Mouse (Mus musculus) myocyte (in vitro differentiated cells): ENCODE data around the gene Efcab12. TPM values are rescaled to one million over a fixed set of nuclear protein-coding genes. Genes with fewer than 3 reads are reported as not detected.
A peak's percentile ranks its signal among the peaks of the same experiment; 100 is the strongest.

ENCODE experiments used
- H3K27me3 ChIP-seq: one replicate; pipeline ENCODE4 v1.6.1; 2011; ENCODE audit not compliant: control insufficient read depth, insufficient read depth, insufficient read length
- H3K36me3 ChIP-seq: one replicate; pipeline ENCODE4 v1.6.1; 2011; ENCODE audit not compliant: control insufficient read depth, insufficient read depth
- H3K4me2 ChIP-seq: one replicate; pipeline ENCODE4 v1.6.1; 2011; ENCODE audit warnings: low read depth, control low read depth
- H3K4me3 ChIP-seq: one replicate; pipeline ENCODE4 v1.5.1; 2011; ENCODE audit warnings: mild to moderate bottlenecking, control low read depth, moderate library complexity
- H3K79me2 ChIP-seq: one replicate; pipeline ENCODE4 v1.6.1; 2011; ENCODE audit not compliant: control insufficient read depth, insufficient read depth
- H3ac ChIP-seq: one replicate; pipeline ENCODE4 v1.6.1; 2011; ENCODE audit not compliant: control insufficient read depth, insufficient read length
- CEBPB ChIP-seq: IDR thresholded peaks from 2 replicates; pipeline ENCODE4 v1.6.1; 2011; ENCODE audit warnings: mild to moderate bottlenecking, moderate library complexity; ENCODE audit not compliant: poor library complexity, insufficient read depth, severe bottlenecking
- E2F4 ChIP-seq: IDR thresholded peaks from one replicate; pipeline ENCODE4 v1.6.1; 2011; ENCODE audit warnings: mild to moderate bottlenecking, control low read depth, moderate library complexity; ENCODE audit not compliant: insufficient read depth
- MAX ChIP-seq: IDR thresholded peaks from one replicate; pipeline ENCODE4 v1.6.1; 2011; ENCODE audit warnings: low read depth, mild to moderate bottlenecking, control low read depth
- MYOD1 ChIP-seq, 3 experiments: IDR thresholded peaks; one replicate each; pipeline ENCODE4 v1.6.1; 2011; ENCODE audit warnings: control low read depth in 2 of 3, low read depth in 2 of 3, mild to moderate bottlenecking in 2 of 3, moderate library complexity in 1 of 3; ENCODE audit not compliant: insufficient read length in 2 of 3, control insufficient read depth in 1 of 3
- MYOG ChIP-seq, 3 experiments: IDR thresholded peaks; one replicate each; pipeline ENCODE4 v1.6.1; 2011; ENCODE audit warnings: control low read depth in 2 of 3, low read depth in 2 of 3, mild to moderate bottlenecking in 2 of 3; ENCODE audit not compliant: insufficient read length in 2 of 3, control insufficient read depth in 1 of 3, insufficient read depth in 1 of 3
- POLR2A ChIP-seq: IDR thresholded peaks from one replicate; pipeline ENCODE4 v1.6.1; 2011; ENCODE audit warnings: low read depth, mild to moderate bottlenecking, control low read depth, moderate library complexity; ENCODE audit not compliant: insufficient read length
- POLR2AphosphoS2 ChIP-seq: IDR thresholded peaks from one replicate; pipeline ENCODE4 v1.6.1; 2011; ENCODE audit warnings: low read depth, control low read depth; ENCODE audit not compliant: insufficient read length
- REST ChIP-seq: IDR thresholded peaks from one replicate; pipeline ENCODE4 v1.6.1; 2011; ENCODE audit warnings: mild to moderate bottlenecking, control low read depth, moderate library complexity; ENCODE audit not compliant: insufficient read depth, insufficient read length
- SRF ChIP-seq: IDR thresholded peaks from one replicate; pipeline ENCODE4 v1.6.1; 2011; ENCODE audit warnings: low read depth; ENCODE audit not compliant: control insufficient read depth, insufficient read length
- TCF12 ChIP-seq: IDR thresholded peaks from one replicate; pipeline ENCODE4 v1.6.1; 2011; ENCODE audit warnings: mild to moderate bottlenecking, control low read depth; ENCODE audit not compliant: poor library complexity, insufficient read depth, severe bottlenecking
- TCF3 ChIP-seq: IDR thresholded peaks from one replicate; pipeline ENCODE4 v1.6.1; 2011; ENCODE audit warnings: low read depth, control low read depth; ENCODE audit not compliant: insufficient read length
- USF1 ChIP-seq: IDR thresholded peaks from one replicate; pipeline ENCODE4 v1.6.1; 2011; ENCODE audit warnings: low read depth, mild to moderate bottlenecking, control low read depth, moderate library complexity
- polyA plus RNA-seq: library from polyadenylated mRNA; unstranded; fragments of >200 nt; fragmentation: generic; extraction: Trizol; gene quantifications from one replicate; pipeline ENCODE4 v1.2.1, GENCODE M21; 2012; ENCODE audit warnings: missing spikeins

Efcab12 gene
- polyA plus RNA-seq, 1 experiment = not detected

- peaks cover 5% of the 10 kb centered on the region for H3K79me2 ChIP-seq
- H3K4me2 ChIP-seq = peak overlapping the region; percentile 71
- no peak overlapping the region for H3ac ChIP-seq
- no peaks in the 10 kb centered on the region for H3K27me3 ChIP-seq
- H3K36me3 ChIP-seq = no peaks in the 10 kb centered on the region
- TF ChIP-seq POLR2A (no peak), USF1 (no peak), REST (no peak), MYOG (IDR thresholded peaks at IDR 0.05; ENCODE audit: control insufficient read depth in 1 of 3, insufficient read depth in 1 of 3, insufficient read length in 2 of 3, low read depth in 2 of 3) (no peak)
- H3K4me3 ChIP-seq = peak overlapping the region; percentile 65
Measured at GRCm38 (mm10) chr6:115853985-115854384, 15.8 kb upstream of the Efcab12 start.

GRCm38 (mm10) chr6:115853091-115853813 lies 15.0 kb upstream of the Efcab12 start, which contains the start of the genes Mbd4 and Ift122:
Gene Mbd4, minus strand, starts transcription at chr6:115853371.
Gene Ift122, plus strand, starts transcription at chr6:115853470.
- Histone ChIP-seq H3K36me3 (no peaks in the 10 kb centered on the region), H3K79me2 (peaks cover 5% of the 10 kb centered on the region), H3K4me2 (peak within 1 kb of the TSS; percentile 99), H3K4me3 (peak within 1 kb of the TSS; percentile 65), H3ac (peak within 1 kb of the TSS; percentile 35), H3K27me3 (no peaks in the 10 kb centered on the region)
- TF ChIP-seq E2F4 (peak; percentile 83), MYOD1 (IDR thresholded peaks at IDR 0.05; ENCODE audit: control insufficient read depth in 1 of 3, insufficient read length in 2 of 3, low read depth in 2 of 3) (no peak)

DNA sequence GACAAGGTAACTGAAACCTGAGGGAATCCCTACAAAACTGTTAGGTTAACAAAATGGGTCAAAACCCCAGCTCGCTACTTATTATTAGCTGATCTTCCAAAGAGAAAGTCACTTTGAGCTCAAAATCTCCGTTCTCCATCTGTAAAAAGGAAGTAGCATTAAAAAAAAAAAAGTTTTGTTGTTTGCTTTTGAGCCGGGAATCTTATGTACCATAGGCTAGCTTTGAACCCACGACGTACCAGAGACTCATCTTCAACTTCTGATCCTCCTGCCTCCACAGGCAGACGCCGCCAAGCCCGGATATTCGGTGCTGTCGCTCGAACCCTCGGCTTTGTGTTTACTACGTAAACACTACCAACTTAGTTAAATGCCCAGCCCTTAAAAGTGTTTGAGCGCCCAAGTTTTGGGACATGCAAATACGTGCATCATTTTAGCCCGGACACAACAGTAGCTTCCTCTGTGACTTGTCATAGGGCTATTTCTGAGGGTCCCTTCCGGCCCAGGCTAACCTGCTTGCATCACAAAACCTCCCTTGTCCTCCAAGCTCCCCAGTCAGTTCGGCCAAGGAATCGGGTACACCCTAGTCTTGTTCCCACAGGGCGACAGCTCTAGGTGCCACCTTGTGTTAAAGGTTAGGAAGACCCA lies 14.4 kb upstream of the Efcab12 start:
- Histone ChIP-seq H3K79me2 (peaks cover 5% of the 10 kb centered on the region), H3K27me3 (no peaks in the 10 kb centered on the region), H3K4me3 (peak overlapping the region; percentile 65), H3K36me3 (no peaks in the 10 kb centered on the region), H3ac (peak overlapping the region; percentile 35), H3K4me2 (peak overlapping the region; percentile 99)
- TF ChIP-seq E2F4 (no peak), SRF (no peak), MAX (no peak), TCF3 (no peak), MYOD1 (IDR thresholded peaks at IDR 0.05; ENCODE audit: control insufficient read depth in 1 of 3, insufficient read length in 2 of 3, low read depth in 2 of 3) (no peak), TCF12 (no peak), USF1 (no peak), CEBPB (no peak)

DNA sequence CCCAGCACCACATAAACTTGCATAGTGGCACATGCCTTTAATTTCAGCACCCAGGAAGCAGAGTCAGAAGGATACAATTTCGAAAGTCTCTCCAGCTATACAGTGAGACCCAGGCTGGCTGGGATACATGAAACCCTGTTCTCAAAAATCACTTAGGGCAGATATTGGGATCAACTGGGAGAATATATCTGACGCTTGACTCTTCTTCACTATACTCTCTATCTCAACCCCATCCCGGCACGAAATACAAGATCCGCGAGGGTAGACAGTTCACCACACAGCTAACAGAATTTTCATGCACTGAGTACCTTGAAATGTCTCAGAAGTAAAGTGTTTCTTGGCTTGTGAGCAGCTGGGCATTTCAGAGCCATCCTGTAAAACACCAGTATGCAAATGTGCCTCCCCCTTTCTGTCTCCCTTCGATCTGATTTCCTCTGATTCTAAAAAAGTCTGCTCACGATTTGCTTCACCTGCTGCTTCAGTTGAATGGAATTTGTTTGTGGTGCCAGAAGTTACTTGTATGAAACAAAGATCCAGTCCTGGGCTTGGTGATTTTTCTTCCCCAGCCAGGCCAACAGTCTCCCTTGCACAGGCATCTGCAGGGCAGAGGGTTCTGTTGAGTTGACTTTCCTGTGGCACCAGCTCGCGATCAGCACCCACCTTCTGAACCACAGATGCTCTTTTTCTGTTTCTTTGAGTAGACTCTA lies 10.5 kb upstream of the Efcab12 start:
- Histone ChIP-seq H3K27me3 (no peaks in the 10 kb centered on the region), H3K4me2 (no peak overlapping the region), H3K36me3 (peaks cover 7% of the 10 kb centered on the region), H3K79me2 (peaks cover 5% of the 10 kb centered on the region), H3ac (no peak overlapping the region), H3K4me3 (no peak overlapping the region)
- TF ChIP-seq POLR2AphosphoS2 (no peak), POLR2A (no peak), SRF (no peak), MAX (no peak), TCF3 (no peak)

DNA sequence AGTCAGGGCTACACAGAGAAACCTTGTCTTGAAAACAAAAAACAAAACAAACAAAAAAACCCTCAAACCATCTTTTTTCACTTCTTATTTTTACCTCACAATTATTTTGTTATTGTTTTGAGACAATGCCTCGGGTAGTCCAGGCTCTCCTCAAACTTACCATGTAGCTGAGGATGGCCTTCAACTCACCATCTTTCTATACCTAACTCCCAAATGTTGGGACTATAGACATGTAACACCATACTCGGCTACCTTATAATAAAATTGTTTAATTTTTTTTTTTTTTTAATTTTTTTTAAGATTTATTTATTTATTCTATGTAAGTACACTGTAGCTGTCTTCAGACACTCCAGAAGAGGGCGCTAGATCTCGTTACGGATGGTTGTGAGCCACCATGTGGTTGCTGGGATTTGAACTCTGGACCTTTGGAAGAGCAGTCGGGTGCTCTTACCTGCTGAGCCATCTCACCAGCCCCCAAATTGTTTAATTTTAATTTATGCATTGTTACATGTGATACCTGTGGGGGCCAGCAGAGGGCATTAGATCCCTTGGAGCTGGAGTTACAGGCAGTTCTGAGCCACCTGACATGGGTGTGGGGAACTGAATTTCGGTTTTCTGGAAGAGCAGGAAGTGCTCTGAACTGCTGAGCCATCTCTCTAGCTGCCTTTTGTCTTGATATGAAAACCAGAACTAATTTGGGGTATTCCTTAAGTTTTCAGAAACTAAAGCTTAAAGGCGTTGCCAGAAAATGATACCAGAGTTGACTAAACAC lies 8.6 kb upstream of the Efcab12 start:
- Histone ChIP-seq H3ac (no peak overlapping the region), H3K36me3 (peaks cover 7% of the 10 kb centered on the region), H3K79me2 (no peaks in the 10 kb centered on the region), H3K4me2 (no peak overlapping the region), H3K27me3 (no peaks in the 10 kb centered on the region), H3K4me3 (no peak overlapping the region)
- TF ChIP-seq REST (no peak), MYOG (IDR thresholded peaks at IDR 0.05; ENCODE audit: control insufficient read depth in 1 of 3, insufficient read depth in 1 of 3, insufficient read length in 2 of 3, low read depth in 2 of 3) (no peak), MAX (no peak), USF1 (no peak), E2F4 (no peak), TCF12 (no peak)
